Mouse (Mus musculus) kidney, postnatal 36 days (tissue): Measurements from ENCODE around the gene Baz2b.
"Not testable (repeated sequence)": the region's sequence is repeated elsewhere in the genome, so short reads cannot be mapped to it uniquely, and the experiment has no call there.

Experiments
- DNase-seq, 2 experiments: peaks; one replicate each; pipeline ENCODE4 v3.0.0; 2021 to 2022; ENCODE audit warnings: mixed read lengths in 2 of 2

The Baz2b gene

DNA sequence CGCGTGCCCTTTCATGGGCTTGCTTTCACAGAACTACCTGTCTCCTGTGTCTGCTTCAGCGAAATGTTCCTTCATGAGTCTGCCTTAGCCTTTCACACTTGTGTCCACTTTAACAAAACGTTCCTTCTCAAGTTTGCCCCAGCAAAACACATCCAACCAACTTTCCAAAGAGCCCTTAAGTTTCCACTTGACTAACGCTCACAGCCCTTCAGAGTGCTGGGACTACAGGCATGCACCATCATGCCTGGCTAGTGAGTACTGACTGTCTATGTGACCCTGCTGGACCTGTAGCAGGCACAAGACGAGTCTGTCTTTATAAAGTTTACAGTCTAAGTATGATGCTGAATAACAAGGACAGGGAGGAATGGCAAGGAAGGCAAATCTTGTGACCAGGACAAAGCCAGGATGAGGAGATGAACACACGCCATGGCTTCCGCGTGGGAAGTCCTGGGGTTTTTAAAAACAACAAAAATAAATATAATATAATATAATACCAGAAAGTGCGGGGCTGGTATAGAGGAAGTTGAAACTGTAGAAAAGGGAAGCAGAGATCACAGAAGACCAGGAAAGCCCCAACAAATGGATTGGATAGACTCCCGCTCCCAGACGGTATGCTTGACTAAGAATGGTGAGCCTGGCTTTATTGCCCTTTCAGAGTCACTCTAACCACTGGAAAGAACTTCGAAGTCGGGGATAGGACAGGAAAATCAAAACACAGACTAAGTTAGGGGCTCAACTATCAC, 120.7 kb downstream of the Baz2b start:
- no peak for DNase-seq

DNA sequence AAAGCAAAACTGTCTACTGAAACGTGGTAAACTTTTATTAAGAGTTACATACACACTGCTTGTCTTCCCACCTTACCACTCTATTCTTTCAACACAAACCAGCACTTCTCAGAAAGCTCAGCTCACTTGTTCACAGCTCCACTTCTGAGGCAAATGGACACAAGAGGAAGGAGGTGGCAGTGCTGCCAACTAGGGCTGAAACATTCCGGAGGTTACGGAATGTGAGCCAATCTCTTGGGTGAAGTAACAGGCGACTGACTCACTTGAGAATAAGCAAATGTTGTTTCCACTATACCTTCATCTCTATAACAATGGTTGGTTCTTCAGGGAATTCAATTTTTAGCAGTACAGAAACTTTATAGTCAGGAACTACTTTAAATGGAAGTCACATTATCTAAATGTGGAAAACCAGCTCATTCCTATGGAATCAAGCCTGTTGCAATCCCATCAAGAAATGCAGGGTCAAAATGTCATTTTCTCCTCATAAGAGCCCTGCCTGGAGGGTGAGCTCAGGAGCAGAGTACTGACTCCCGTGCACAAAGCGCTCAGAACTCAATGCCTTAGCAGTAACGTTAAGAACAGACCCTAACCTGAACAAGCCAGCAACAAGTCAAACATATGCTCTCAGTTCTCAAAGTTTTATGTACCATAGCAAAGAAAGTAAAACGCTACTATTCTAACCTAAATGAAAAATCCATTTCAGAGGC, 123.3 kb downstream of the Baz2b start:
- peak; percentile 47 to 54 for DNase-seq

DNA sequence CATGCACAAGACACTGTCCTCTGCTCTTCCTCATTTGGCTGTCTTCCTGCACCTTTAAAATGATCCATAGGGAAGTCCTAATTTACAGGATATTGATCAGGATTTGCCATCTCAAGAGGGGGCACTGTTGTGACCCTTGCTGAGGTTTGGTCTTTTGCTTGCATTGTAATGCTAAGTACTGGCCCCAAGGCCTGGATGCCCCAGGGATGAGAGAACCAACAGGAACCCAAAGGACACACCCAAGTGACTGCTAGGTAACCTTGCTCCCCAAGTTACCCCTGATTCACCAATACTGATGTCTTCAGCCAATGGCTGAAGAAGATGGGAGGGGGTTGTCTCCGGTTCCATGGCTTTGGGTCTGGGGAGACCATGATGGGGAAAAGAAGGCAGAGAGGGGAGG, 124.8 kb downstream of the Baz2b start:
- DNase-seq = no peak

DNA sequence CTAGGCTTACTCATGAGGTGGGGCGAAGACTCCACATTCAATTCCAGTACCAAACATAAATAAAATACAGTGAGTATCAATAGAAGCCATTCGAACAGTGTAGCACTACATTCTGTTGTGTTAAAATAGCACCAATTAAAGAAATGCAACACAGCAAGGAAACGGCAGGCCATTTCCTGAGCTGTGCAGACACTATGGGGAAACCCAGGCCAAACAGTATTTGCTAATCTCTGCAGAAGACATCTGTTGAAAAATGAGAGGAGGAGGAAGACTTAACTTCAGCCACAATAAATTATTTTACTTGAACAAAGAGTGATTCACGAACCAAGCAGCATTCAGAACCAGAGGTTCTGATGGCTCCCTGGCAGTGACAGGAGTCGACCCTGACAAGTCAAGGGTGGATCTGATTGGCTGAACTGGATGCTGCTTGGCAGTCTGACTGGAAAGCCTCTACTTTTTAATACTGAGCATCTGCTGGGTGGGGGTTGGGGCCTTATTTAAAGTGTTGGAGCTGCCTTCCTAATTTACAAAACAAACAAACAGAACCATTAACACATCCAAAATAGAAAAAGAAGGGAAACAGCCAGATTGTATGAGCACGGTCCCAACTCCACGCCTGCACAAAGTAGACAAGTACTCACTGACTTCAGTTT, 126.5 kb downstream of the Baz2b start:
- DNase-seq = peak; percentile 33 to 36

DNA sequence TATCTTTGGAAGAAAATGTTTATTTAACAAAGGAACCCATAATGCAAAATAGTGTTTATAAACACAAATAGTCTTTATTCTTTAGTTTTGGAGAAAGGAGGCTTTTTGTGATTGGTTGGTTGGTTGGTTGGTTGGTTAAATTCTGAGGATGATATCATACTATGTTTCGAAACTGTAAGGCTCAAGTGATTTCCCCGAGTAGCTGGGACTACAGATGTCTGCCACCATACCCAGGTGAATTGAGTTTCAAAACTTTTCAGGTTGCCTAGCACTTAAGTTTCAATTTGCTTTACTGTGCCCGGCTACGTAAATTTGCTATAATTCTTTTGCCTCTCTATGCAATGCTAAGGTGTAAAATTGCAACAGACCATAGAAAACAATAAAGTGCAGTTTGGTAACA, 127.4 kb downstream of the Baz2b start:
- DNase-seq = no peak

DNA sequence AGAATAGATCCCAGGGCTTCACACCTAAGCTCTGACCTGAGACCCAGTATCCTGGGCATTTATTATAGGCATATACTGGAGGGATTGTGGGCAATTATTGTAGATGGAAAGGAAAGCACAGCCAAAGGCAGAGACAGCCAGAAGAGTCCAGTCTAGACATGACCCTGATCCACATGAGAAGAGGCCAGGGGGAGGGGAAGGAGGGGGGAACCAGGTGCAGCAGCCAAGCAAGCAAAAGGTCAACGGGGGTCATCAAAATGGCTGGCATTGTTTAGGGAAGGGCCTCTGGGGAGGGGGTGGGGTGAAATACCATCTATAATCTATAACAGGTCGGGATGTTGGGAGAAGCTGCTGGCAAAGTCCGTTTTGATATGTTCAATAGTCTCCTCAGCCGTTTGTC, 128.8 kb downstream of the Baz2b start:
- no peak for DNase-seq

DNA sequence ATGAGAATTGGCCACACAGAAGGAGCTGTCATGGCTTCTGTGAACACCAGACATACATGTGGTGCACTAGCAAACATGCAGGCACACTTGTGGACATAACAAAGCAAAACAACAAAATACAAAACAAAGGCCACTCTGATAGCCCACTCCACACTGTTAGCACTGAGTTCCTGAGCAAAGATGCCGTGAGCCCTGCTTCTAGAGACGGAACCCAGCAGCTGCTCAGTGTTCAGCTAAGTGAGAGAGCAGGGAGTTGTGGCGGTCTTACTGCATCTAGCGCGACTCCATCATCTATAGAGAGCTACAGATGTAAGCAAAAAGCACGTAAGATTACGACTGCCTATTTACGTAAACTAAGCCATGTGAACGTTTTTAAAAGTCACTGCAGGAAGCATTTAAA, 132.0 kb downstream of the Baz2b start:
- no peak for DNase-seq

DNA sequence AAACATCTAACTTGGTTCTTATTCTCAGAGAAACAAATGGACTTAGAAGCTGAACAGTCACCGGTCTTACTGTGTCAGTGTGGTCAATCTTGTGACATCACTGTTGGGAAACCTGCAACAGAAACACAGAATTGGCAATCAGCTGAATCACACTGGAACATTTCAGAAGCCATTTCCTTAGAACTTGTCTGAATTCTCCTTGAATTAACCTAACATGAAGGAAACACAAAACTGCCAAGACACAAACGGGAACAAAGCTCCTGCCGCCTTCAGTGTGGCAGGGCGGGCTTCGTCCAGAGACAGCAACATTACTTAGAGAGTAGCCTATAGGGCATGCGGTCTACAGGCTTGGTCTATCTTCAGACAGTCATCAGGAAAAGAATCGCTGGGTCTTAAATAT, 132.8 kb downstream of the Baz2b start:
- no peak for DNase-seq

DNA sequence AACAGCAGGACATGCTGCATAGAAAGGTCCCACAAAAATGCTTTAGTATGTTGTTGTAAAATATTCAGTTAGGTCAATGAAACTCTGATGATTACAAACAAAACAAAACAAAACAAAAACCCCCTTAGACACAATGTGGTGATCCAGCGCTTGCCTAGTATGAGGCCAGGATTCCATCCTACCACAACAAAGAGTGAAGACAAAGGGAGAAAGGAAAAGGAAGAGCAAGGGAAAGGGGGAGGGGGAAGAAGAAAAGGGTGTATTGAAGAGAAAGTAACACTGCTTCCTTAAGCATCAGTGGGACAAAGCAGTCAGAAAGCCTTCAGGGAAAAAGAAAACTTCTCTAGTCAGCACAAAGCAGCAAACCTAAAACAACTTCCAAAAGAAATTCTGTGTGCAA, 133.6 kb downstream of the Baz2b start:
- DNase-seq = no peak

DNA sequence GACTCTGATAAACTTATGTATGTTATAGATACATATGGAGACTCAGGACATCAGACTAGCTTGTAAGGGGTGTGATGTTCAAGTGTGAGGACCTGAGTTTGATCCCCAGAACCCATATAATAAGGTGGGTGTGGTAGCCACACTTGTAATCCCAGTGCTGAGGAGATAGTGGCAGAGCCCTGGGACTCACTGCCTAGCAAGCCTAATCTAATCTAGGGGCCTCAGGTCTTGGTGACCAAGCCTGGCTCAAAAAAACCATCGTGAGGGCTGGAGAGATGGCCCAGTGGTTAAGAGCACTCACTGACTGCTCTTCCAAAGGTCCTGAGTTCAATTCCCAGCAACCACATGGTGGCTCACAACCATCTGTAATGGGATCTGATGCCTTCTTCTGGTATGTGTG, 135.8 kb downstream of the Baz2b start:
- not testable (repeated sequence) for DNase-seq

DNA sequence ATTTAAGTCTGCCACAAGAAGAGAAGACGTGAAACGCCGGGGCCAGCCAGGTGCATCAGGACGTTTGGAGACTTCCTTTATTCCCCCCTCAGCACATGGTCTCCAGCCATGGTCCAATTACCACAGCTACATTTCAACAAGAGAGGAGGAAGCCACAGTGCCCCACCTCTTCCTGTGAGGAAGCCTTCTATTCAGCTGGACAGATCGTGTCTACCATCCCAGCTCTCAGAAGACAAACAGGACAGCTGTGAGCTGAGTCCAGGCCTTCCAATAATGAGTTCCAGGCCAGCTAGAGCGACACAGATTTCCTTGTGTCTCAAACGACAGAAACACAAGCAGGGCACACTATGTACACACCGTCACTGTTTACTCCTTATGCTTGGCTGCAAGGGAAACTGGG, 137.8 kb downstream of the Baz2b start:
- peak; percentile 32 to 54 for DNase-seq

DNA sequence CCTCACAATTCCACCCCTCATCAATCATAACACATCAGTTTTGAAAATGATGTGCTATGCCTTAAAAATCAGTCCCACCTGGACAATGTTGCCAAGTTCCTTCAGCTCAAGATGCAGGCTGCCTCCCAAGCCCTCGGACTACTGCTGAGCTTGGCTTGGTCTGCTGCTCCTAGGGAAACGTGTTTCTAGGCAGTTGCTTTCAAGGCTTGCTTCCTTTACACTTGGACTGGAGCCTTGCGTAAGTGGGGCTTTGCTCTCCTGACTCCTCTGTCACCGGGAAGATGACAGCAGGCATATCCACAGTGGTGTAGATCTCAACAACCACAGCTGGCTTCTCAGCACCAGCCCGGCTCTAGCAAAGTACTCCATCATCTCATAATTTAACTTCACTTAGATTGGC, 138.7 kb downstream of the Baz2b start:
- no peak for DNase-seq

DNA sequence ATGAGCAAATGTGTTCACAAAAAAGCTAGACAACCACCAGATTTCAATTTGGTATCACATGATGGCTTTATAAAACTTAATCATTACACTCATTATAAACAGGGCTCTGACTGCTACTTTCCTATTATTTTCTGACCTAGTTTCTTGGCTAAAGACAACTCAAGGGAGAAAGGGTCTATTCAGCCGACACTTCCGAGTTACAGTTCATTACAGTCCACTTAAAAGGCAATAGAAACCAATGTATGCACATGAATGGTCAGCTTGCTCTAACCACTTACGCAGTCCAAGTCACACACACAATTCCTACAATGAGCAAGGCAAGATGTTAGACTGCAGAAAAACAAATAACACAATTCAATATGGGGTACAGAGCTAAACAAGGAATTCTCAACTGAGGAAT, 141.2 kb downstream of the Baz2b start:
- DNase-seq = no peak

DNA sequence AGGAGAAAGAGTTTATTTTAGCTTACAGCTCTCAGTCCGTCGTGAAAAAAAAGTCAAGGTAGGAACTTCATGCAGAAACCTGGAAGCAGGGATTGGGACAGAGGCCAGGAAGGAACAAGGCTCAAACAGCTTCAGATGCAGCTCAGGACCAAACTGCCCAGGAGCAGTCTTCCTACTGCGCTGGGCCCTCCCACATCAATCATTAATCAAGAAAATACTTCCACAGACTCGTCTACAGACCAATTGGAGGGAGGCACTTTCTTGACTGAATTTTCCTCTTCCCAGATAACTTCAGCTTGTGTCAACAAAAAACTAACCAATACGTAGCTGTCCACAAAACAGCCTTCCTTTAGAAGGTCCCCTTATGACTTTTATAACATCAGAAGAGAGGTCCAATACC, 144.2 kb downstream of the Baz2b start:
- peak; percentile 27 to 34 for DNase-seq

DNA sequence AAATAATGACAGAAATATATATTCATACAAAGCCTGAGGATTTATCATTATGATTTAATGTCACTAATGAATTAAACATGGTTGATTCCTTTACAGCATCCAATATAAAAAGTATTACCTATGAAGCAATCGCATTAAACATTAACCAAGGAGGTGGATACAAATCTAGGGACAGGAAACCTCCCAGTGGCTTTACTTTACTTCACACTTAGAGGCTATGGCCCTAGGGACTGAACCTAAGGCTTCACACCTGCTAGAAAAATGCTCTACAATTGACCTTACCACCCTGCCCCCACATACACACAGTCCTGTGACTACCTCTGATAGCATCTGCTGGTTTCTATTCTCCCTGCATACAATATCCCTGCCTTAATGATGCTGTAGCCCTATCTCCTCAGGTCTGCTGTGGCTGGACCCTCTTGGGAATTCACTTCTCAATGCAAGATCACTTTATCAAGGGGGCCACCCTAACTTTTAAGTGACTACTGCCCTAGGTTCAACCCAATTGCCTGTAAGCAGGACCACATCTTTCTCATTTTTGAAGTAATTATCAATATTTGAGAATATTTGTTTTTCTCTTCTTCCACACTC, 149.4 kb downstream of the Baz2b start:
- DNase-seq = no peak

DNA sequence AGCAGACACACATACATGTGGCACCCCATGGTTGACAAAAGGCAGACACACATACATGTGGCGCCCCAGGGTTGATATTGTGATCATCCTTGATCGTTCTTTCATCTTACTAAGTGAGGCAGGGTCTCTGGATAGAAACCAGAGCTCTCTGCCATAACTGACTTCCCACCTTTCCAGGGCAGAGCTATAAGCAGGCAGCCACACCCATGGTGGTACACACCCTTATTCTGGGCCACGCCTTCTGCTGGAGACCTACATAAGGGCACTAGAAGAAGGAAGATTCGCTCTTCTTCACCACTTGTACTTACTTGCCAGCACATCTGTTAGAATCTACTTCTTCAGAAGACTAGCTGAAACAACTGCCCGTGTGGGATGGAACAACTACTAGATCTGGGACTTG, 150.3 kb downstream of the Baz2b start:
- no peak for DNase-seq

DNA sequence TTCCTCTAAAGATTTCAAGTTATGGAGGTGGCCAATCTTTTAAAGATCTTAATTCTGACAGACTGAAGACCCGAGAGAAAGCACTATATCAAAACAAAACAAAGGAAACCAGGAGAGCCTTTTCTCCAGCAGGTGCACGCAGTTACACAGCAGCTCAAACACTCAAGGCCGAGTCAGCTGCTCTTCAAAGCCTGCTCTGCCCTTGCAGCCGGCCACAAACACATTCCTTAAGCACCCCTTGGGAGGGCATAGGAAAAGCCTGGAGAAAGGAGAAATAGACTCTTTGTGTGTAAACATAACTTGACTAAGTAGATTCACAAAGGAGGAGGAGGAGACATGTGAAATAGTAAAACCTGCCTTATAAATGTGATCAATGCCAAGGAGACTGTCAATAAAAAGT, 153.6 kb downstream of the Baz2b start:
- DNase-seq = no peak

DNA sequence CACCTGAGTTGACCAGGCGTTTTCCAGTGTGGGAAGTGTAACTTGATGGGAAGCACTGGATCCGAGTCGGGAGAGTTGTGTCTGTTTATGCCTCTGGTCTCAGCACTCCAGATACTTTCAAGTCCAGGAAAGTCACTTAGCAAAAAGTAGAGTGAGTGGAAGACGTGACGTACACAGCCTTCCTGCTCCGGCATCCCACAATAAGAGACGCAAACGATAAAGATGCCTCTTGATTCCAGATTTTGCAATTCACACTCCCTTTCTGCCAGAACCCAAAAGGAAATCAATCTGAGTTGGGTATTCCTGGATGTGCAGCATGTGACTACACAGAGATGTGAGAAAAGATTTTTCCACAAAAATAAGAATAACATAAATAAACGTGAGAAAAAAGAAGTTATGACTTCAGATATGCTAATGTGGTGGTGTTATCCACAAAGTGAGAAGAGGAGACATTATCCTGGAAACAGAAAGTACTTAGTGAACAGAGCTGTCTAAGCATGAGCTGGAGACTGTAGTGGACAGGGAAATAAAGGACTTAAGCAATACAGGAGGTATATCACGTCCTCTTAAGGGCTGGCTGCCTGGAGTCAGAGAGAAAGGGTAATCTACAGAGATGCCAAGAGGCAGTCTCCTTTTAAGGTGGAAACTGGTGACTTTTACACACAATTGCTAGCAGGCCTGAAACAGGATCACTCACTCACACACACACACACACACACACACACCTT, 154.7 kb downstream of the Baz2b start:
- no peak for DNase-seq

DNA sequence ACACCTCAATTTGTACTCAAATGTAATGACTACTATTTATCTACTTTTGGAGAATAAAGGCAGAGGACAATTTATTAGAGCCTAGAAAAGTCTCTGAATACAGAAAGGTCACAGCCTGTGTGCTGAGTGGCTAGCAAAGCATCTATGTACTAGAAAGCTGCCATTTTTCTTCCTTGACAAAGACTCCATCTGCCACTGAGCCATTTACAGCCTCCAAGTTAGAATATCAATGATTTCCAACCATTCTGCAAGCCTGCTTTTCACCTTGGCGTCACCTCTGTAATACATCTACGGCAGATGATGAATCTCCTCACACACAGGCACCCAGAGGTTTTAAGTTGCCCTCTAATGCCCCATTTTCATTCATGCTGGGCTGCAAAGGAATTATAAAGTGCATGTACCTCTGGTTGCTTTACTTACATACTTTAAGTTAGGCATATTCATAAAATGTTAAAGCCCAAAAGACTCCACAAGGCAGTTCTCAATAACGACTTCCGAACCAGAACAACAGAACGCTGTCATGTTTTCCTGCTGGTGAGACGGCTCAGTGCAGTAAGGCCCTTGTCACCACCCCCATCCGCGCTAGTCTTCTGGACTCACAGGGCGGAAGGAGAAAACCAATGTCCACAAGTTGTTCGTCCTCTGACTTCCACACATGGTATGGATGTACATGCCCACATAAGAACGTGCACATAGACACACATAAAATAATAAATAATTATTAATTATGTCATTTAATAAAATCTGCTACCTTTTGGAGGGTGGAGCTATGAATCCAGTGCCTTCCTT, 156.2 kb downstream of the Baz2b start:
- DNase-seq = no peak

DNA sequence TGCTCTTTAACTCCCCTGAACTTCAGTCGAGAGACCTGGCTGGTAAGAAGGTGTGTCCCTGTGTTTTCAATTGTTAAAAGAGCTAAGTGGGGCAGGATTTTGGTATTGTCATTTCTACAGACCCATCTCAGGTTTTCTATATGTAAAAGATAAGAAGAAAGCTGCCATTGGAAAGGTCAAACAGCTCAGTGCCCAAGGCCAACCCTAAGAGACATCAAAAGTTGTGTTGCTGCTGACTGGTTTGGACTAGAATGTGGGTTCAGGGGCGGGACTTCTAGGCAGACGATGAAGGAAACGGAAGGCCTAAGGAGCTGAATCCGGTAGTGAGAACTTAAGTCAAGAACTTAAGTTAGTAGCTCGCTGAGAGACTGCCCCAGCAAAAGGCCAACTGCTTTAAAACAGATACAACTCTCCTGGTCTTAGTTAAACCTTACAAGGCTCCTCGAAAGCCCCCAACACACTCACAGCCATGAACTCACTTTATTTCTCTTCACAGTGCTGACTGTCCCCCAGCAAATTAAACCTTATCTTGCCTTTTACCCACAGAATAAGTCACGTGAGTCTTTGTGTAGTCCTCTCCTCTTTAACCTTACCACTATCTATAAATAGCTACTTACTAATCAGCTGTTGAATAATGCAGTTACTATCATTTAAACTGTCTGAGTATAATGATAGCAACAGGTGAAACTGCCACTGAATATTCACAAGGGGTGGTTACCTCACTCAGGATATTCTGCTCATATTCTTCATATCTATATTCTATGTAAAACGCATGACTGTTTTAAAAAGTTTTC, 158.8 kb downstream of the Baz2b start:
- no peak for DNase-seq

DNA sequence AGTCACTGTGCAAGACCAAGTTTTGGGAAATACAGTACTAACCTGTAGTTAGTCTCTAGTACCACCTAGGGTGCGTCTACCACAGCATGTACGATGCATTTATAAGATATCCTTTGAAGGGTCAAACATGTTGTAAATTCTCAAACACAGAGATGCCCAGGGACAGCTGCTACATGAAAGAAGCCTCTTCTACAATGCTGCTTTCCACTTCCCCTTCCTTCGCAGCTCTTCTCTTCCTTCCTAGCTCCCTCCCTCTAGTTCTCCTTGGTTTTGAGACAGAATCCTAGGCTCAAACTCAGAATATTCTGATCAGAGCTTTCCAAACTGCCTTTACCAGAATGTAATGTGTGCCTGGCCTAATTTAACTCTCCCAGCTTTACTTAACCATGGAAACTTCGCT, 159.8 kb downstream of the Baz2b start:
- DNase-seq = no peak
